Mouse (Mus musculus) cerebellum, adult 11-12 months (tissue): ENCODE measurements around the gene Hjurp.
A peak's percentile ranks its signal among the peaks of the same experiment; 100 is the strongest.

ENCODE experiments used
- DNase-seq: peaks from one replicate; pipeline ENCODE4 v3.0.0; 2022

Gene Hjurp

DNA sequence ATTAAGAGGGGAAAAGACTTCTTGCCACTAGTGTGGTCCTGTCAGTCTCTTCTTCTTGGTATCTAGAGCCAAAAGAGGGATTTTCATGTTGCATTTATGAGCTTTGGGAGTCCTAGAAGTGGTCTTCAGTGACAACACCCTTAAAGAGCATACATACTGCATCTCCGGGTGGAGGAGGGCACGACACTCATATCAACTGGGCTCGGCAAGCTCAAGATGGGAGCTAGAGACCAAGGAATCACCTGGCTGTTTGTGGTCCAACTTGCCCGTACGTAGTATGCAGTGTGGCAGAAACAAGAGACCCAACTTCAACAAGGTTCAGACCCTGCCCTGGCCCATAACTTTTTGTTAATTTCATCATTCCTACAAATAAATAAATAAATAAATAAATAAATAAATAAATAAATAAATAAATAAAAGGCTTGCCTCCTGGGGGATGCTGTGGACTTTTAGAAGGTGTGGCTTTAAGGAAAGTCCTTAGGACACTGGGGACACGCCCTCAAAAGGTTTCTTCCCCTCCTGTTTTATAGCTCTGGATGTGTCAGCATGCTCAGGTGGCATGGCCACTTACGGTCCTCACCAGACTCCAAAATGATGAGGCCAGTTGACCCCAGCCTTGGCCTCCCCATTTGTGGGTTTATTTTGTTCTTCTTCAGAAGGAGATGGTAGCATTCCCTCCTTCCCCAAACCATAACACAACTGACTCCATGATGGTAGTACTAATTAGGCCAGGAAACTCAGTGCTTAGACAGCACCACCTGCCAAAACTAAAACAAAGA is 20.2 kb upstream of the Hjurp start:
- DNase-seq: no peak

DNA sequence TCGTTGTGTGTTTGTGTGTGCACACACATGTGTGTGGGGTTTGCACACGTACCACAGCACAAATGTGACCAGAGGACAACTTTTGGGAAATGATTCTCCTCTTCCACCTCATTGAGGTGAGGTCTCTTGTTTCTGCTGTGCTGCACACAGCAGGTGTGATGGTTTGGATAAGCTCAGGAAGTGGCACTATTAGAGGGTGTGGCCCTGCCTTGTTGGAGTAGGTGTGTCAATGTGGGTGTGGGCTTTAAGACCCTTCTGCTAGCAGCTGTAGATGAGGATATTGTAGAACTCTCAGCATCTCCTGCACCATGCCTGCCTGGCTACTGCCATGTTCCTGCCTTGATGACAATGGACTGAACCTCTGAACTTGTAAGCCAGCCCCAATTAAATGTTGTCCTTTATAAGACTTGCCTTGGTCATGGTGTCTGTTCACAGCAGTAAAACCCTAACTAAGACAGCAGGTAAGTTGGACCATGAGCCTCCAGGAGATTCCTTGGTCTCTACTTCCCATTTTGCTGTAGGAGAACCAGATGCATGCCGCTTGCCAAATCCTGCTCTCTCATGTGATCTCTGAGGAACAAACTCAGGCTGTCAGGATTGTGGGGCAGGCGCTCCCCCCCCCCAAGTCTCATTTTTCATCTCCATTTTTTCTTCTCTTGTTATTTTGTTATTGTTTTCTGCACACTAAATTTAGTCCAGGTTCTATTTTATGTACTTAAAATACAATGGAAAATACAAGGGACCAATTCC is 18.9 kb upstream of the Hjurp start:
- DNase-seq: no peak

DNA sequence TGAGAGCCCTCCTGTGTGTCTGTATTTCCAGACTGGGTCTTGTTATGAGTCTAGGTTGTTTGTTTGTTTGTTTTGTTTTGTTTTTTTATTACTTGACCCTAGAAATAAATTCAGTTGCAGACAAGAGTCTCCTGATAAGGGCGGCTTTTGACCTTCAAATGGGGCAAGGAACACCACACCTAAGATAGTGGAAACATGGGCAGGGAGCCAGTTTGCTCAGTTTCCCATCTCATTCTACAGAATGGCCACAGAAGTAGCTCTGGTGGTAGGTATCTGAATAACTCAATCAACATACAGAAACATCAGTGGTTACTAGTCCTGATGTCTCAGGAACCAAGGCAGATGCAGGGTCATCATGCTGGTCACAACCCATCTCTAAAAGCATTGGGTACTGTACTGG is 17.2 kb upstream of the Hjurp start:
- no peak for DNase-seq

DNA sequence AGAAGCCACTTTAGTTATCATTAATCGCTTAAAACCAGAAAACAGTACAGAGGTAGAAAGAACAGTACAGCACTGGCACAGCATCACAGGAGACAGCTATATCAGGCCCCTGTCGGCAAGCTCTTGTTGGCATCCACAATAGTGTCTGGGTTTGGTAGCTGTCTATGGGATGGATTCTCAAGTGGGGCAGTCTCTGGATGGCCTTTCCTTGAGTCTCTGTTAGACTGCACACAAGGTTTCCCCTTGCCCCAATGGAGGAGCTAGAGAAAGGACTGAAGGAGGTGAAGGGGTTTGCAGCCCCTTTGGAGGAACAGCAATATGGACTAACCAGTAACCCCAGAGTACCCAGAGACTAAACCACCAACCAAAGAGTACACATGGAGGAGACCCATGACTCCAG is 14.6 kb upstream of the Hjurp start:
- DNase-seq: no peak

DNA sequence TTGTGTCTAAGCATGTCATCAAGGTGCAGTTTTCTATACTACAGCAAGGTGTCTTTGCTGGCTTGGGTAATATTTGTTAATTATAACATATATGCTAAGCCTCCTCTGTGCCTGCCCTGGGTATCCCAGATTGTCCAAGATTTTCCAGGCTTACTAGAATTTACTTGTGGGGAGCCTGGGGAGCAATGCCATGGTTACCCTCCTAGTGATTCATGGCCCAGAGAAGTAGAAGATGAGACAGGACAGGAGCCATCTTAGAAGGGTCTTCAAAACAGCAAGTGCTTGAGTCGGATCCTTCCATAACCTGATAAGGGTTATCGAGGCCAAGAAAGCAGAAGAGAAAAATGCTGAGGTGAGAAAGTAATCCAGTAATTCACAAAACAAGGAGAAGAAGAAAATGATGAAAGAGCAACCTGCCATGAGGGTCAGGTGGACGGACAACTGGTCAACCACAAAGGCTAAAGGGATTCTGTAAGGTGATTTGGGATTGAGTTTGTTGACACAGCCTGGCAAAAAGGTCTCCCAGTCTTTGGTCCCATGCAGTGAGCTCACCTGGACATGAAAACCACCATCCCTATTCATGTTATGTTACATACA is 14.1 kb upstream of the Hjurp start:
- no peak for DNase-seq

DNA sequence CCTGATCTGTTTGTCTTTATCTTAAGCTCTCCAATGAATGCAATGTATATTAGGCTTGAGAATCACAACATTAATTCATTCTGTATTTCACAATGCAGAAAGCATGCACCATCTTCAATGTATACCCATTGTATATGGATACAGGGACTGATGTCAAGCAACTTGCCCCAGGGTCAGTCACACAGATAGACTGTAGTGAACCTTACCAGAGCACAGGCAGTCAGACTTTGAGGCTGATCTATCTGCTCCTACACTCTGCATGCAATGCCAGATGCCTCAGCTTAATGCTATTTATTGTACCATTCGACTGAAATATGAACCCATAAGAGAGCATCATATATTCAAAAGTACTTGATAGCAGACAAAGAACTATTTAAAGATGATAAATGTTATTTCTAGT is 13.1 kb upstream of the Hjurp start:
- DNase-seq: no peak

DNA sequence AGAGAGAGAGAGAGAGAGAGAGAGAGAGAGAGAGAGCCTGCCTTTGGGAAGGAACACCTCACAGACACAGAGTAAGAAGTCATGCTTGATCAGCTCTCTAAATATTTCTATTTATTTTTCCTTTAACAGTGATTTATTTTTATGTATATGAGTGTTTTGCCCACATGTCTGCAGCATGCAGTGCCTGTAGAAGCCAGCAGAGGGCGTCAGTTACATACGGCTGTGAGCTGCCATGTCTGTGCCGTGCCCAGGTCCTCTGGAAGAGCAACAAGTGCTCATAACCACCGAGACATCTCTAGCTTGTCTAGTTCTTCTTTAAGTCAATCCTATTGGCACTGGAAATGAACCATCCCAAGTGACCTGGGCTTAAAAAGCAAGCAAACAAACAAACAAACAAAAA is 12.5 kb upstream of the Hjurp start:
- DNase-seq: no peak

DNA sequence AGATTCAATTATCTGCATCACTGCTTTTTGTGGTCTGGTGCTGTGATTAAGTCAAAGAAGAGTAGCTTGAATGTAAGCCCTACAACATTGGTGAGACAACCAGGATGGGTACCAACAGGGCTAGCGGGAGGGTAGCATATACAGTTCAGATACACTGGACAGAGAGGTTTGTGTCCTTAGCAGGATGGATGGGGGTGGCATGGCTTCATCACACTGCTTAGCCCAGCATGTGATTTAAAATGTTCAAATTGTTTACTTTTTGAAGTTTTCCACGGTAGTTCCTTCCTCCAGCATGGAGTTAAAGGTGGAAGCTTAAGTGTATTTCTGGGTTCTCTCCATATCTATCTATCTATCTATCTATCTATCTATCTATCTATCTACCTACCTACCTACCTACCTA is 11.7 kb upstream of the Hjurp start:
- DNase-seq: no peak

DNA sequence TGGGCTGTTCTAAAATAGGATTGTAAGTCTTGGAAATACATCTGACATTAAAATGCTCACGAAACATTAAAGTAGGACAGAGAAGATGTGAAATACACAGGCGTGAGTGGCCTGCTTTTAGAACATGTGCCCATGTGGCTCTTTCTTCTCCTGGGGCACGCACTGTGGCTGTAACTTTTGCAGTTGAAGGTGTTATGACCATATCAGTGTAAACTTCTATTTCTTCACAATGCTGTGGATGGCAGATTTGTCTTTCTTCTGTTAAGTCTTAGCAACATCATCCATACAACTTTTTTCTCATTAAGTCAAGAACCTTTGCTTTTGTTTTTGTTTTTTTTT is 11.3 kb upstream of the Hjurp start:
- no peak for DNase-seq

DNA sequence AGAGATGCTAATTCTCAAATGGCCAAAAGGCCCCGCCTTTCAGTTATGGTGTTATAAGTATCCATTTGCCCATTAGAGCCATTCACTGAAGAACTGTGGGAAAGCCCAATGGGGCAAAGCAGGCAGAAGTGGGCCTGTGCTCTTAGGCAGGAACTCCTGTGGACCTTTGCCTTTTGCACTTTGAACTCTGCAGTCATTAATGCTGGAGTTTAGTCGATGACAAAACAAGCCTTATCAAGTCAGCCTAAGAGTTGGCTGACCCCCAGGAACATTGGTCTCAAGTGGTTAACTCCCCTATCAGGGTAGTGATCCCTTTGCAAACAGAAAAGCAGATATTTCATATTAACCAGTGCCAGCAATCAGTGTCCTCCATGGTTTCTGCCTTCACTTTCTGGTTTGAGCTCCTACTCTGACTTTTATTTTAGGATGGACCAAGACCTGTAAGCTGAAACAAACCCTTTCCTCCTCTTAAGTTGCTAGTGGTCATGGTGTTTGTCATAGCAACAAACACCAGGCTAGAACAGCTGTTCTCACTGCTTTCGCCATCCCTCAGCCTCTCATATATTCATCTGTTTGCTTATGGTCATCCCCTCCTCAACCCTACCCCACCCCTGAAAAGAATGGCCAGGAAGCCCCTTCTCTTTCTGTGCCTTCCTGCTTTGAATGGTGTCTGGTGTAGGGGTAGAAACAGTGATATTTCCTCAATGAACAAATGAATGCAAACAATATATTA is 10.8 kb upstream of the Hjurp start:
- DNase-seq: no peak

DNA sequence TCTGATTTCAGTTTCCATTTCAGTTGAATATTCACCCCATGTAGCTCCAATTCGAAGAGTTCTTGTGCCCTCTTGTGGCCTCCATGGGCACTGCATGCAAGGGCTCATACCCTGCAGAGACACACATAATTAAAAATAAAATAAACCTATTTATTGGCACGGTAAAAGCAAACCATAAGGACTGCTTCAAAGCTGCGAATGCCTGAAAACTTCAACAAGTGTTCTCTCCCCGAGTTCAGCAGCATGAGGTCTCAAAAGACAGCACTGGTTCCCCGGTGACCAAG is 10.2 kb upstream of the Hjurp start:
- no peak for DNase-seq

DNA sequence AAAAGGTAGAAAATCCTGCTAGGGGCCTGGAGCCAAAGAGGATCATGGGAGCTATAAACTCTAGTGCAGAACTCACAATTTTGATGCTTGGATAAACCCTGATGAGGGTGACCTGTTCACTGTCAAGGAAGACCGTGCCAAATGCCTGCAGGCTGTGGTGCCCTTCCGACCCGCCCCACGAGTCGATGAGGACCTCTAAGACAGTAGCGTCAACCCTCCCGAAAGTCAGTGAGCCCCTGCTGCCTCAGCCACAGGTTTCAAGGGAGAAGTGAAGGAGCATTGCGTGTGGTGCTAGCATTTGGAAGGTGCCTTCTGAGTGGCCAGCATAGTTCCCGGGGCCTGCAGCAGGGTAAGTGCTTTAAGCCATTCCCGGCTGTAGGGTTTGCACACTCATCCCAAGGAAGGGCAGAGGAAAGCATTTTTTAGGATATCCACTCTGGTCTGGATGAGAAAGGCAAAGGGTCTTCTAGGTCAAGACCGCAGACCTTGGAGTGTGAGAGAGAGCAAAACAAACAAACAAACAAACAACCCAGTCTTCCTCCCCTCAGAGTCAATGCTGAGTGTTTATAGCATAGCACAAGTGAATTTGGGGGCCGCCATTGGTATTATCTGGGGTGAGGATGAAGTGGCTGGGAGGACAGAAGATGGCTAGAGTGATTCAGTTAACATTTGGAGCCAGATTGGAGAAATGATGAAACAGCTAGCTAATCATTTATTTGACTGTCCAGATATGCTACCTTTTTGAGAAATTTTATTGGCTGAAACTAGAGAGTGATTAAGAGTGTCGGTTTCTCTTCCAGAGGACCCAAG is 9.7 kb upstream of the Hjurp start:
- DNase-seq: no peak

DNA sequence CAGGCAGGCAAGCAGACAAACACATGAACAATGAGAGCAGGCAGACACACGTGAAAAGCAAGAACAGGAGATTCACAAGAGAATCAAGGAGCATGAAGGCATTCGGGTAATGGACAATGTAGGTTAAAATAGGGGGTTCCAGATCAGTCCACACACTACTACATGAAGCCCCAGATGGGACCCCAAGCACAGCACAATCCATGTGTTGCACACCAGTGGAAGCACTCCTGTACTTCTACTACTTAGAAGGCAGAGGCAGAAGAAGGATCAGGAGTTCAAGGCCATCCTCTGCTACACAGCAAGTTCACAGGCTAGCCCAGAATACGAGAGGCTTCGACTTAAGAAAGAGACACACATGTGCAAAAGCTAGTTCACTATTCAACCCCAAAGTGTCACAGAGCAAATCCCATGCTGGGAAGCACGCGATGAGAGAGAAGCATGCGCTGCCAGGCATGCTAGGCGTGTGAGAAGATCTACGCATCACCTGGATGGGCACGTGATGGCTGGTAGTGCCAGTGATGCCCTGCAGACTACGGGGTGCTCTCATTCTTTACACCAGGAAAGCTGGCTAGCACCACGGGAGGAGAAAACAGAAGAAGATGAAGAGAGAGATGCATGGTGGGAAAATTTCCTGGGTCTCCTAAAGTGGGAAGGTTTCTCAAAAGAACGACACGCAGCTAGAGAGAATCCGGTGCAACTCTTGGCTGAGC is 8.9 kb upstream of the Hjurp start:
- no peak for DNase-seq

DNA sequence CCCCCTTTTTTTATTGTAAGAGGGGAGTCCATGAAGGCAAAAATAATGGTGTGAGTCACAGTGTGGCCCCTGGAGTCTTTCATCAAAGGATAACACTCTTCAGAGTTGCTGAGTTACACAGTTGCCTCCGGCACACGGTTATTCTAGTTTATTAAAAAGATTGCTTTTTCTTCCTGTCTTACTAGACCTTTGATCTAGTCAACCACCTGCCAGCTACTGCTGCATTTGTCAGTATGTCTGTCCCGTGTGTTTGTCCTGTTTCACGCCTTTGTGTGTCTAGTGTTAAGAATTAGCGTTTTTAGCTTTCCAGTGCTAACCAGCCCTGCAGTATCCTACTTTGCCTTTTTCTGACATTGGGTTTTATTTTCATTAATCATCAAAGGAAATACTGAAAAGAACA is 8.2 kb upstream of the Hjurp start:
- DNase-seq: no peak

DNA sequence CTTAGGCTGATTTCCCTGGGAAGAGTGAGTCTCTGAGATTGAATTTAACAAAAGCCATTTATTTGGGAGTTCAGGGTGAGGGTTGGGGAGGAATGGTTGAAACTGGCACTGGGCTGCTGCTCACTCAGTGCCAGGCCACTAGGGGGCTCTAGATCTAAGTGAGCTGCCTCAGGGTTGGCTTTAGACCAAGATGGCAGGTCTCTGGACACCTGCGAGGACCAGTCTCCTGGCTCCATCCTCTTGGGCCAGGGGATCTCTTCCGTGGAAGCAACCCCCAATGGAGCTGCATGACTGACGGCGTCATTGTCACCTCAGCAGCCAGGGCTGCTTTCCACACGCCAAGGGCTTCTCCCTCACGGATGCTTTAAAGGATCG is 7.5 kb upstream of the Hjurp start:
- peak; percentile 38 for DNase-seq

DNA sequence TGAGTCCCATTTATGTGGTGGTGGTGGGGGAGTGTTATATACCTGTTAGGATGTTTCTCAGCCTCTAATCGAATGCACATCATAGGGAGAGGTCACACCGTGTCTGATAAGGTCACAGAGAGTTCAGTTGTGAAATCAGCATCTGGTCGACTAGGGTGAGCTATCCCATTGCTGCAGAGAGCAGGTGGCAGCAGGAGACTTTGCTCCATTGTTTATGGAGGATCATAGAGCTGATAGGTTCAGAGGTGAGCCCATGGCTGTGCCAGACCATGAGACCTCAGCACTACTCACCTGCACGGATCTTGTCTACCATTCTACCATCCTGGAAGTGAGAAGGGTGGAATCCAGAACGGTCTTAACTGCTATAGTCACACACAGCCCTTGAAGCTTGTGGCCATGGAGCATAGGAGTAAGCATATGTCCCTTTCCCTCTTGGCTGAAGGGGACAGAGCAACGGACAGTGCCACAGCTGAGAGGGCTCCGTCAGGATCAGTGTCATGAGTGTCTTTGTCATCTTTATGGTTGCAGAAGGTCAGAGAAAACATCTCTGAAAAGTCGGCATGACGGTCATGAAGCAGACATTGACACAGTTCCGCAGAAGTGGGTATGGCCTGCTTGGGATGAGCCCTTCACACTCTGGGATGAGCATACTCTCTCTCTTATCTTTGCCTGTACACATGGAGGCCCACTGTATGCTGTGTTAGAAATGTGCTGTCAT is 7.0 kb upstream of the Hjurp start:
- DNase-seq: no peak

DNA sequence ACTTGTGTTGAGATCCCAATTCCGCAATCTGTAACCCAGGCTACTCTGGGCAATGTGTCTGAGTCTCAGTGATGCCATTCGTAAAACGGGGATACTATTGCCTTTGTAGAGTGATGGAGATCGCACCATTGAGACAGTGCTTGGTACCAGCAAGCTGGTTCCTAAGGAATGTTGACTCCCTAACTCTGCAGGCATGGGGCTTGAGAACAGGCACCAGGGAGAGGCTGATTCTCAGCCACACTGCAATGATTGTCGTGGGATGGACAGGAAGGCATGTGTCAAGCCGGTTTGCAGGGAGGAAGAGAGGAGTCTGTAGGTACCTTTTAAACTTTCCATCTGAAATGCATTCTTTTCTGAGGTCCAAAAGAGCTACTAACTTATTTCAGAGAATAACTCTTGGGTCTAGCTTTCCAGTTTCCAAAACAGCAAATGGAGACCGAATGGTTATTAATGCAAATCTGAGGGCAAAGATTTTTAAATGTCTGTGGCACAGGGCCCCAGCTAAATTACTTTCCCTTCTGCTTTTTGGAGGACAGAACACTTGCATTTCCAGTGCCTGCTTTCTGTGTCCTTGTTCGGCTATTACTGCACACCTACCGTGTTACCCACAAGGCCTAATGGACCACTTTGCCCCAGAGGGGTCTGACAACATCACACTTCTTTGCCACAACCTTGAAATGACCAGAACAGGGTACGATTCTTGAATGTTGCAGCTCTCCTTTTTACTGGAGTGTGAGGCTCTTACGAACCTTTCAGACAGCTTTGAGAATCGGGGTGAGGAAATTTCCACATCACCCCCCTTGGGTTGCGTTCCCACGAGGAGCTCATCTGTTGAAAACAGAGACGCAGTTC is 6.2 kb upstream of the Hjurp start:
- DNase-seq: no peak

DNA sequence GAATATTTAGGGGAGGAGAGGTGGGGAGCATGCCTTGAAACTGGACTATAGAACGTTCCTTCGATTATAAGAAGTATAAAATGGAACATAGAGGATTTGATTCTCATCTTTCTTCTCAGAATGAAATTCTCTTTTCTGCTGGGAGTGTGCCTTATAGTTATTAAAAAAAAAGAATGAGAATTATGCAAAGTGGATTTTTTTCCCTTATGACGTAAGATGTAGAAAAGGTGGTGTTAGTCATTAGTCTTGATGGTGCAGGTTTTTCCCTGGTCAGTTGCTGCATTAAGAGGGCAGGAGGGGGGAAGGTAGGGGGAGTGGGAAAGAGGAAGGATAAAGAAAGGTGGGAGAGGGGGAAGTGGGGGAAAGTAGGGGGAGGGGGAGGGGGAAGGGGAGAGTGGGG is 4.9 kb upstream of the Hjurp start:
- DNase-seq: no peak

DNA sequence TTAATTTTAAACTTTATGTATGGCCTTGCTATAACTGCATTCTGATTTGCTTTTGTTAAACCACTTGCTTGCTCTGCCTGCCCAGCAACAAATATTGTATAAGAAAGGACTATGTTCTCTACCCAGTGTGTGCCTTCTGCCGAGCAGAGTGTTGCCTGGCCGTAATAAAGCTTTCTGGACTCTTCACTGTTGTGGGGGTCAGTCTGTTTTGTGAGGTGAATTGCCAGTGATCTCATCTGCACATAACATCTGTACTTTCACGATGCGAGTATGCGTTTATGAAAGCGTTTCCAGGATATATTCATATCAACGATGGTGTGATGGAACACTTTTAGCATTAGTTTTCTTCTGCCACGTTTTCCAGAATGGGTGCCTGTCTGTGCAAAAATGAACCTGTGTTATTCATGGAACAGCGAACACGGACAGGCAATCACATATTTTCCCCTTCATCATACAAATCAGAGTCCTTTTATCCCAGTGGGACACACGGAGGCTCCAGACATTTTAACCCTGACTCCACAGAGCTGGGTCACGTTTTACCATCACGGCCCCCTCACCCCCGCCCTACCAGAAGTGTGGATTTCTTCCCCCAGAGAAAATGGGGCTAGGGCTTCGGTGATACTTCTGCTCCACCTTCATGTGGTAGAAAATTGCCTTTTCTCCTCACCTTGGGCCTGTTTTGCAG is 2.7 kb upstream of the Hjurp start:
- peak; percentile 4 for DNase-seq
